Mouse (Mus musculus) neural tube, embryonic 11.5 days (tissue): Measurements from ENCODE around the gene Akp3. TPM values are rescaled to one million over a fixed set of nuclear protein-coding genes. Genes with fewer than 3 reads are reported as not detected.

ENCODE experiments used
- ATAC-seq: fragments of 200-750 bp; cut with Nextera tagmentation; 2 replicates; pipeline ENCODE4 v1.8.0; 2017; ENCODE audit warnings: moderate number of reproducible peaks, mild to moderate bottlenecking, moderate TSS enrichment, moderate library complexity; ENCODE audit not compliant: insufficient read depth, low FRiP score, low TSS enrichment
- DNase-seq: peaks from one replicate; pipeline ENCODE4 v3.0.0-alpha.2; 2015; ENCODE audit warnings: low spot score
- H3K27ac ChIP-seq: fragments of 300-500 bp; sonication (generic); 2 replicates; pipeline ENCODE4 v1.5.1; 2014; ENCODE audit warnings: low read depth, mild to moderate bottlenecking, low read length
- H3K27me3 ChIP-seq: fragments of 300-500 bp; sonication (generic); 2 replicates; pipeline ENCODE4 v1.6.1; 2014; ENCODE audit warnings: mild to moderate bottlenecking, low read length, mixed read lengths; ENCODE audit not compliant: control insufficient read depth, insufficient read depth
- H3K36me3 ChIP-seq: fragments of 300-500 bp; sonication (generic); 2 replicates; pipeline ENCODE4 v1.6.1; 2014; ENCODE audit warnings: mild to moderate bottlenecking, low read length, moderate library complexity, mixed read lengths; ENCODE audit not compliant: control insufficient read depth, insufficient read depth
- H3K4me1 ChIP-seq: fragments of 300-500 bp; sonication (generic); 2 replicates; pipeline ENCODE4 v1.6.1; 2014; ENCODE audit warnings: low read length, mixed read lengths; ENCODE audit not compliant: control insufficient read depth, insufficient read depth
- H3K4me2 ChIP-seq: fragments of 300-500 bp; sonication (generic); 2 replicates; pipeline ENCODE4 v1.6.1; 2014; ENCODE audit warnings: low read depth, mild to moderate bottlenecking, moderate library complexity
- H3K4me3 ChIP-seq: fragments of 300-500 bp; sonication (generic); 2 replicates; pipeline ENCODE4 v1.5.1; 2014; ENCODE audit warnings: low read depth, low read length
- H3K9ac ChIP-seq: fragments of 300-500 bp; sonication (generic); 2 replicates; pipeline ENCODE4 v1.6.1; 2014; ENCODE audit warnings: mild to moderate bottlenecking, low read length
- H3K9me3 ChIP-seq: fragments of 300-500 bp; sonication (generic); 2 replicates; pipeline ENCODE4 v1.6.1; 2016; ENCODE audit warnings: low read length; ENCODE audit not compliant: control insufficient read depth
- WGBS: fragments of 180-500 bp; shearing (Covaris S2); extraction: QIAGEN DNeasy Blood & Tissue Kit; methylation state at CpG from one replicate; pipeline ENCODE4 v1.1.7; 2014; 5-methylcytosine and 5-hydroxymethylcytosine counted together
- polyA plus RNA-seq: library from polyadenylated mRNA; unstranded; fragments of >200 nt; fragmentation: Nextera tagmentation; extraction: Ambion mirVana; gene quantifications from 2 replicates; pipeline ENCODE4 v1.2.1, GENCODE M21; 2014

Akp3 gene
- polyA plus RNA-seq, 1 experiment from 2014 or later, result not detected

GRCm38 (mm10) chr1:87143141-87143540, 18.4 kb downstream of the Akp3 start:
- 85% methylated on average over 10 of the region's 10 CpGs for WGBS
- Histone ChIP-seq H3K9me3 (no peaks in the 10 kb centered on the region), H3K36me3 (no peaks in the 10 kb centered on the region), H3K4me3 (no peak overlapping the region), H3K27me3 (no peaks in the 10 kb centered on the region), H3K4me1 (no peaks in the 10 kb centered on the region), H3K4me2 (no peak overlapping the region), H3K9ac (no peak overlapping the region), H3K27ac (no peak overlapping the region)
- ATAC-seq (no peak), DNase-seq (no peak)

- 28% methylated on average over 13 of the region's 13 CpGs for WGBS
- H3K27ac ChIP-seq, result no peak overlapping the region
- H3K9me3 ChIP-seq, result no peaks in the 10 kb centered on the region
- H3K4me2 ChIP-seq, result no peak overlapping the region
- peaks cover 3% of the 10 kb centered on the region; the same call in 1 of the 2 replicates for H3K4me1 ChIP-seq
- peaks cover 31% of the 10 kb centered on the region for H3K27me3 ChIP-seq
- no peak for ATAC-seq
- DNase-seq, result no peak
- no peak overlapping the region for H3K9ac ChIP-seq
- H3K4me3 ChIP-seq, result no peak overlapping the region
- H3K36me3 ChIP-seq, result no peaks in the 10 kb centered on the region
These were observed 24.6 kb downstream of the Akp3 start for GRCm38 (mm10) chr1:87149422-87149821.

- WGBS, result 89% methylated on average over 6 of the region's 6 CpGs
These were observed 26.5 kb downstream of the Akp3 start for GRCm38 (mm10) chr1:87151286-87151685.

GRCm38 (mm10) chr1:87153776-87154500, 29.2 kb downstream of the Akp3 start:
- peak overlapping the region; percentile 40 for H3K4me2 ChIP-seq
- H3K4me3 ChIP-seq, result peak overlapping the region; percentile 34
- peaks cover 3% of the 10 kb centered on the region; the same call in 1 of the 2 replicates for H3K4me1 ChIP-seq
- no peaks in the 10 kb centered on the region for H3K9me3 ChIP-seq
- under 1% methylated on average over 67 of the region's 72 CpGs for WGBS
- no peak overlapping the region for H3K27ac ChIP-seq
- peak; percentile 42; the same call in 1 of the 2 replicates for ATAC-seq
- H3K9ac ChIP-seq, result peak overlapping the region; percentile 49
- H3K36me3 ChIP-seq, result no peaks in the 10 kb centered on the region
- DNase-seq, result no peak
- peaks cover 76% of the 10 kb centered on the region for H3K27me3 ChIP-seq

More at GRCm38 (mm10) chr1:87151286-87151685, 26.5 kb downstream of the Akp3 start:
- Histone ChIP-seq H3K27me3 (peaks cover 50% of the 10 kb centered on the region), H3K36me3 (no peaks in the 10 kb centered on the region), H3K27ac (no peak overlapping the region), H3K4me3 (no peak overlapping the region), H3K9me3 (no peaks in the 10 kb centered on the region), H3K4me2 (no peak overlapping the region), H3K9ac (no peak overlapping the region), H3K4me1 (peaks cover 3% of the 10 kb centered on the region; the same call in 1 of the 2 replicates)
- ATAC-seq, result no peak
- no peak for DNase-seq

- Histone ChIP-seq H3K4me3 (peak overlapping the region; percentile 34), H3K9ac (peak overlapping the region; percentile 49), H3K4me2 (peak overlapping the region; percentile 40), H3K36me3 (no peaks in the 10 kb centered on the region), H3K27me3 (peaks cover 76% of the 10 kb centered on the region), H3K27ac (no peak overlapping the region), H3K4me1 (peaks cover 3% of the 10 kb centered on the region; the same call in 1 of the 2 replicates), H3K9me3 (no peaks in the 10 kb centered on the region)
- DNase-seq, result no peak
- ATAC-seq, result no peak
- WGBS, result 2% methylated on average over 55 of the region's 58 CpGs
These were observed 29.8 kb downstream of the Akp3 start for GRCm38 (mm10) chr1:87154501-87155120.

GRCm38 (mm10) chr1:87155531-87156198, 30.9 kb downstream of the Akp3 start:
- Histone ChIP-seq H3K27ac (peak overlapping the region; percentile 27; the same call in 1 of the 2 replicates), H3K4me1 (peaks cover 3% of the 10 kb centered on the region; the same call in 1 of the 2 replicates), H3K9me3 (no peaks in the 10 kb centered on the region), H3K9ac (peak overlapping the region; percentile 58), H3K36me3 (no peaks in the 10 kb centered on the region), H3K4me3 (peak overlapping the region; percentile 34), H3K4me2 (peak overlapping the region; percentile 61), H3K27me3 (peaks cover 79% of the 10 kb centered on the region)
- 4% methylated on average over 36 of the region's 56 CpGs for WGBS
- DNase-seq (peak; percentile 65), ATAC-seq (no peak)

GRCm38 (mm10) chr1:87156199-87156587, 31.4 kb downstream of the Akp3 start, which contains the start of gene Ecel1:
Gene Ecel1 (minus strand): TSS chr1:87156521.
- Histone ChIP-seq H3K4me3 (peak within 1 kb of the TSS; percentile 34), H3K27me3 (peaks cover 82% of the 10 kb centered on the region), H3K27ac (peak within 1 kb of the TSS; percentile 27; the same call in 1 of the 2 replicates), H3K36me3 (no peaks in the 10 kb centered on the region), H3K9me3 (no peaks in the 10 kb centered on the region), H3K4me1 (peaks cover 3% of the 10 kb centered on the region; the same call in 1 of the 2 replicates), H3K9ac (peak within 1 kb of the TSS; percentile 58), H3K4me2 (peak within 1 kb of the TSS; percentile 61)
- WGBS, result 2% methylated on average over 12 of the region's 12 CpGs
- no peak for ATAC-seq
- no peak for DNase-seq

- H3K27me3 ChIP-seq, result peaks cover 54% of the 10 kb centered on the region
- H3K9ac ChIP-seq, result no peak overlapping the region
- H3K9me3 ChIP-seq, result no peaks in the 10 kb centered on the region
- ATAC-seq, result no peak
- no peak overlapping the region for H3K4me3 ChIP-seq
- no peaks in the 10 kb centered on the region for H3K4me1 ChIP-seq
- 83% methylated on average over 3 of the region's 3 CpGs for WGBS
- no peak for DNase-seq
- no peak overlapping the region for H3K4me2 ChIP-seq
- no peak overlapping the region for H3K27ac ChIP-seq
- no peaks in the 10 kb centered on the region for H3K36me3 ChIP-seq
These were observed 34.6 kb downstream of the Akp3 start for GRCm38 (mm10) chr1:87159396-87159795.
